Mouse (Mus musculus) limb, embryonic 11.5 days (tissue): Measurements from ENCODE around the gene Olfr1016. TPM values are rescaled to one million over a fixed set of nuclear protein-coding genes. Genes with fewer than 3 reads are reported as not detected.

Source experiments
- ATAC-seq: fragments of 200-750 bp; cut with Nextera tagmentation; 2 replicates; pipeline ENCODE4 v1.8.0; 2017; ENCODE audit warnings: low read depth; ENCODE audit not compliant: insufficient number of reproducible peaks, low FRiP score, low TSS enrichment
- DNase-seq: peaks from one replicate; pipeline ENCODE4 v3.0.0-alpha.2; 2015; ENCODE audit warnings: low spot score
- H3K27ac ChIP-seq: fragments of 300-500 bp; sonication (generic); replicated peaks from 2 replicates; pipeline ENCODE4 v1.5.1; 2014; ENCODE audit warnings: low read depth, mild to moderate bottlenecking, low read length
- H3K27me3 ChIP-seq: fragments of 300-500 bp; sonication (generic); 2 replicates; pipeline ENCODE4 v1.6.1; 2014; ENCODE audit warnings: mild to moderate bottlenecking, low read length, mixed read lengths; ENCODE audit not compliant: control insufficient read depth, insufficient read depth
- H3K36me3 ChIP-seq: fragments of 300-500 bp; sonication (generic); 2 replicates; pipeline ENCODE4 v1.6.1; 2014; ENCODE audit warnings: mild to moderate bottlenecking, low read length, moderate library complexity, mixed read lengths; ENCODE audit not compliant: control insufficient read depth, insufficient read depth
- H3K4me1 ChIP-seq: fragments of 300-500 bp; sonication (generic); 2 replicates; pipeline ENCODE4 v1.6.1; 2014; ENCODE audit warnings: low read length, mixed read lengths; ENCODE audit not compliant: control insufficient read depth, insufficient read depth
- H3K4me2 ChIP-seq: fragments of 300-500 bp; sonication (generic); 2 replicates; pipeline ENCODE4 v1.6.1; 2014; ENCODE audit warnings: low read depth, mild to moderate bottlenecking, moderate library complexity; ENCODE audit not compliant: severe bottlenecking
- H3K4me3 ChIP-seq: fragments of 300-500 bp; sonication (generic); 2 replicates; pipeline ENCODE4 v1.5.1; 2014; ENCODE audit warnings: low read depth, low read length
- H3K9ac ChIP-seq: fragments of 300-500 bp; sonication (generic); 2 replicates; pipeline ENCODE4 v1.6.1; 2014; ENCODE audit warnings: mild to moderate bottlenecking, low read length
- H3K9me3 ChIP-seq: fragments of 300-500 bp; sonication (generic); 2 replicates; pipeline ENCODE4 v1.6.1; 2016; ENCODE audit warnings: low read length; ENCODE audit not compliant: control insufficient read depth
- WGBS: fragments of 180-500 bp; shearing (Covaris S2); extraction: QIAGEN DNeasy Blood & Tissue Kit; methylation state at CpG from one replicate; pipeline ENCODE4 v1.1.7; 2014; 5-methylcytosine and 5-hydroxymethylcytosine counted together
- polyA plus RNA-seq: library from polyadenylated mRNA; unstranded; fragments of >200 nt; fragmentation: Nextera tagmentation; extraction: Ambion mirVana; gene quantifications from 2 replicates; pipeline ENCODE4 v1.2.1, GENCODE M21; 2014

Olfr1016 gene
- not detected in 2 replicates for polyA plus RNA-seq

GRCm38 (mm10) chr2:85802444-85802843 lies at the start of gene Olfr1016:
Gene Olfr1016 (minus strand): TSS chr2:85802544.
- H3K4me3 ChIP-seq = no peak within 1 kb of the TSS
- H3K4me2 ChIP-seq = no peak within 1 kb of the TSS
- 86% methylated on average over 2 of the region's 2 CpGs for WGBS
- no peaks in the 10 kb centered on the region for H3K4me1 ChIP-seq
- no peaks in the 10 kb centered on the region for H3K36me3 ChIP-seq
- H3K9me3 ChIP-seq = no peaks in the 10 kb centered on the region
- ATAC-seq (no peak), DNase-seq (no peak)
- H3K27ac ChIP-seq = no peak within 1 kb of the TSS
- no peak within 1 kb of the TSS for H3K9ac ChIP-seq
- no peaks in the 10 kb centered on the region for H3K27me3 ChIP-seq

- DNase-seq (no peak), ATAC-seq (no peak)
- Histone ChIP-seq H3K4me1 (no peaks in the 10 kb centered on the region), H3K27ac (no peak within 1 kb of the TSS), H3K36me3 (no peaks in the 10 kb centered on the region), H3K4me2 (no peak within 1 kb of the TSS), H3K27me3 (no peaks in the 10 kb centered on the region), H3K4me3 (no peak within 1 kb of the TSS), H3K9me3 (no peaks in the 10 kb centered on the region), H3K9ac (no peak within 1 kb of the TSS)
- WGBS = 88% methylated on average over 1 of the region's 1 CpGs
These were observed 44.4 kb upstream of the Olfr1016 start, which contains the start of gene Olfr1020 for GRCm38 (mm10) chr2:85846730-85847129. Gene Olfr1020 (plus strand): TSS chr2:85847030.

- H3K27me3 ChIP-seq = no peaks in the 10 kb centered on the region
- no peaks in the 10 kb centered on the region for H3K36me3 ChIP-seq
- H3K4me1 ChIP-seq = no peaks in the 10 kb centered on the region
- DNase-seq = no peak
- H3K27ac ChIP-seq = no peak within 1 kb of the TSS
- no peak within 1 kb of the TSS for H3K9ac ChIP-seq
- no peak for ATAC-seq
- H3K9me3 ChIP-seq = no peaks in the 10 kb centered on the region
- H3K4me3 ChIP-seq = no peak within 1 kb of the TSS
- H3K4me2 ChIP-seq = no peak within 1 kb of the TSS
These were observed 43.0 kb upstream of the Olfr1016 start, which contains the start of gene Olfr1019 for GRCm38 (mm10) chr2:85845383-85845782. Gene Olfr1019 (minus strand): TSS chr2:85845483.

- H3K36me3 ChIP-seq = no peaks in the 10 kb centered on the region
- DNase-seq = no peak
These were observed 15.8 kb upstream of the Olfr1016 start, which contains the start of gene Olfr1018 for GRCm38 (mm10) chr2:85818179-85818578. Gene Olfr1018 (plus strand): TSS chr2:85818479.

GRCm38 (mm10) chr2:85804501-85804900 lies 2.2 kb upstream of the Olfr1016 start:
- H3K27ac ChIP-seq = no peak overlapping the region
- H3K4me1 ChIP-seq = no peaks in the 10 kb centered on the region
- no peak overlapping the region for H3K4me3 ChIP-seq
- H3K9me3 ChIP-seq = no peaks in the 10 kb centered on the region
- ATAC-seq (no peak), DNase-seq (no peak)
- no peaks in the 10 kb centered on the region for H3K36me3 ChIP-seq
- no peak overlapping the region for H3K9ac ChIP-seq
- 61% methylated on average over 4 of the region's 4 CpGs for WGBS
- no peaks in the 10 kb centered on the region for H3K27me3 ChIP-seq
- no peak overlapping the region for H3K4me2 ChIP-seq

More at GRCm38 (mm10) chr2:85818179-85818578, 15.8 kb upstream of the Olfr1016 start, which contains the start of gene Olfr1018:
- Histone ChIP-seq H3K9me3 (no peaks in the 10 kb centered on the region), H3K4me3 (no peak within 1 kb of the TSS), H3K27ac (no peak within 1 kb of the TSS), H3K27me3 (no peaks in the 10 kb centered on the region), H3K4me2 (no peak within 1 kb of the TSS), H3K4me1 (no peaks in the 10 kb centered on the region), H3K9ac (no peak within 1 kb of the TSS)
- ATAC-seq = no peak

- H3K4me3 ChIP-seq = no peak overlapping the region
- 76% methylated on average over 2 of the region's 2 CpGs for WGBS
- H3K9me3 ChIP-seq = no peaks in the 10 kb centered on the region
- no peaks in the 10 kb centered on the region for H3K36me3 ChIP-seq
- no peak overlapping the region for H3K4me2 ChIP-seq
- H3K4me1 ChIP-seq = no peaks in the 10 kb centered on the region
- H3K27ac ChIP-seq = no peak overlapping the region
- no peaks in the 10 kb centered on the region for H3K27me3 ChIP-seq
- ATAC-seq (no peak), DNase-seq (no peak)
- no peak overlapping the region for H3K9ac ChIP-seq
These were observed 10.0 kb downstream of the Olfr1016 start for GRCm38 (mm10) chr2:85792331-85792730.

GRCm38 (mm10) chr2:85781717-85782116 lies 20.6 kb downstream of the Olfr1016 start, which contains the start of gene Olfr1015:
Gene Olfr1015 (plus strand): TSS chr2:85782017.
- DNase-seq (no peak), ATAC-seq (no peak)
- Histone ChIP-seq H3K36me3 (no peaks in the 10 kb centered on the region), H3K27me3 (no peaks in the 10 kb centered on the region), H3K9me3 (no peaks in the 10 kb centered on the region), H3K9ac (no peak within 1 kb of the TSS), H3K4me2 (no peak within 1 kb of the TSS), H3K4me1 (no peaks in the 10 kb centered on the region), H3K27ac (no peak within 1 kb of the TSS), H3K4me3 (no peak within 1 kb of the TSS)

GRCm38 (mm10) chr2:85772413-85772812 lies 29.9 kb downstream of the Olfr1016 start, which contains the start of gene Olfr1014:
Gene Olfr1014 (plus strand): TSS chr2:85772713.
- Histone ChIP-seq H3K9me3 (no peaks in the 10 kb centered on the region), H3K4me1 (no peaks in the 10 kb centered on the region), H3K27ac (no peak within 1 kb of the TSS), H3K36me3 (no peaks in the 10 kb centered on the region), H3K27me3 (no peaks in the 10 kb centered on the region), H3K4me3 (no peak within 1 kb of the TSS), H3K4me2 (no peak within 1 kb of the TSS), H3K9ac (no peak within 1 kb of the TSS)
- no peak for DNase-seq
- ATAC-seq = no peak

- H3K9me3 ChIP-seq = no peaks in the 10 kb centered on the region
- H3K27me3 ChIP-seq = no peaks in the 10 kb centered on the region
- no peak within 1 kb of the TSS for H3K27ac ChIP-seq
- H3K4me3 ChIP-seq = no peak within 1 kb of the TSS
- DNase-seq (no peak), ATAC-seq (no peak)
- H3K9ac ChIP-seq = no peak within 1 kb of the TSS
- no peak within 1 kb of the TSS for H3K4me2 ChIP-seq
- H3K36me3 ChIP-seq = no peaks in the 10 kb centered on the region
- H3K4me1 ChIP-seq = no peaks in the 10 kb centered on the region
These were observed 35.5 kb downstream of the Olfr1016 start, which contains the start of gene Olfr1013 for GRCm38 (mm10) chr2:85766798-85767197. Gene Olfr1013 (plus strand): TSS chr2:85767098.
